Mouse (Mus musculus): ENCODE results near the gene Cnpy3.

DNA sequence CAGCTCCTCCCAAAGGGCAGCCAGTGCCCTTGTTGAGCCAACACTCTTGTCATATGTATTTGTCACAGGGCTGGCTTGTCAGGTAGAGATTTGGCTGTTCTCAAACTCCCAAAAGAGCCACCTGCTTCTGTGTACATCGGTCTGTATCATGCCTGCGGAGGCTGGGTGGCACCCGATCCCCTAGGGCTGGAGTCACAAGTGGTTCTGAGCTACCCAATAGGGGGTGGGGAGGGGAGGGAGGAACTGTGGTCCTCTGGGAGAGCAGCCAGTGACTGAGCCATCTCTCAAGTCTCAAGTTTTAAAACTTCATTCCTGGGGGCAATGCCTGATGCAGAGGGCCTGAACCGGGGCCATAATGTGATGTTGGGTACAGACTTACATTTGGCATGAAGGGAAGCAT is 44.7 kb upstream of the Cnpy3 start:
- TF ChIP-seq CTCF (IDR thresholded peaks at IDR 0.05; ENCODE audit: borderline replicate concordance, insufficient read depth, low read depth, low read length) (no peak), POLR2A (IDR thresholded peaks at IDR 0.05; ENCODE audit: borderline replicate concordance, insufficient read depth, low read length) (no peak)
